Mouse (Mus musculus): Measurements from ENCODE around the gene Wdr34.

DNA sequence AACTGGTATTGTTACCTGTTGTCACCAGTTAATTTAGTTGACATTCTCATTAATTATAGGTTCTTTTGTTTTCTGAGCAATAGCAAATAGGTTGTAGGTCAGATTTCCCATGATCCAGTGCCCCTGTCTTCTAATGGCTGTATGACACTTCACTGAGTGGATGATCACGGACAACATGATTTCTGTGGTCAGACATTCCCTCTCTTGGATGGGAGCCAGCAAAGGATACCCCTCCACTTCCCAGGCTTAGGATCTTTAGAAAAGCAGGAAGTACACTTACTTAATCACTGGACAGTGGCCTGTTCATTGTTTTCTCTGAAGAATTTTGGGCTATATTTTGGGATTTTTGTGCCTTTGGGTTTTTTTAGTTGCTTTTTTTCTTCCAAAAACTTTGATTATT lies 39.6 kb downstream of the Wdr34 start:
- TF ChIP-seq CTCF (IDR thresholded peaks at IDR 0.05; ENCODE audit: extremely low read depth, insufficient read length, insufficient replicate concordance, low read depth, low read length) (no peak), POLR2A (IDR thresholded peaks at IDR 0.05; ENCODE audit: low read depth, low read length) (no peak)

All from small intestine, adult 2 months (tissue).